Mouse (Mus musculus) embryo, embryonic 11.5 days (tissue): ENCODE data around the gene Ccdc155.
"Not testable (repeated sequence)": the region's sequence is repeated elsewhere in the genome, so short reads cannot be mapped to it uniquely, and the experiment has no call there.

ENCODE experiments used
- DNase-seq: peaks from one replicate; pipeline ENCODE4 v3.0.0-alpha.2; 2012; ENCODE audit warnings: low read depth, low spot score

The Ccdc155 gene

GRCm38 (mm10) chr7:45191161-45191560 is 13.5 kb downstream of the Ccdc155 start:
- DNase-seq: no peak

DNA sequence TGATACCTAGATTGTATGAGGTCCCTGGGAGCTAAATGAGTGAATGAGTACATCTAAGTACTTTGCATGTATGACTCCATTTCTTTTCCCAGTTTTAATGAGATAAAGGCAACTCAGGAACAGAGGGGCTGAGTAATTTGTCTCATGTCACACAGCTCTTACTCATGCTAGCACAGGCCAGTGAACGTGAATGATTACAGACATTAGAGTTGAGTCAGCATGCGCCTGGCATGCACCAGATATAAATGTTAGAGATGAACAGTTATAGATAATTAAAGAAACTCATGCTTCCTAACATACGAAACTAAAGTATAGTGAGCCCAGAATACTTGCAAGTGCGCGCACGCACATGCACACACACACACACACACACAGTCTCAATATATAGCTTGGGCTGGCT is 14.5 kb downstream of the Ccdc155 start:
- DNase-seq: no peak

- no peak for DNase-seq
Measured at GRCm38 (mm10) chr7:45189600-45189999, 15.1 kb downstream of the Ccdc155 start.

DNA sequence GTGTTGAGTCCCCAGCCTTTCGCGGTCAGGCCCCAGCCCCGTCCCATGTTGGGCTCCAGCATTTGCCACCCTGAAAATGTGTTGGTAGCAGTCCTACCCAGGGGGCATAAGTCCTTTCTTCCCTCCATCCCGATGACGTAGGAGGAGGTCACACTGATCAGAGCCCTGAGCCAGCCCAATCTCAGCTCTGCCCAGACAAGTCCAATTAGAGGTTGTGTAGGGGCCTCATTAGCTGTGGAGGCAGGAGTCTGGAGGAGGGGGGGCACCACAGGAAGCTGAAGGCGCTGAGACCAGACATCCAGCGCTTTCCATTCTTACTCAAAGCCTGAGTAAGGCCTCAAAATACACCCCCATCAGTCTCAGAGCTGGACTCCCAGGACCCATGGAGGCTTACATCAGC is 18.8 kb downstream of the Ccdc155 start:
- DNase-seq: no peak

DNA sequence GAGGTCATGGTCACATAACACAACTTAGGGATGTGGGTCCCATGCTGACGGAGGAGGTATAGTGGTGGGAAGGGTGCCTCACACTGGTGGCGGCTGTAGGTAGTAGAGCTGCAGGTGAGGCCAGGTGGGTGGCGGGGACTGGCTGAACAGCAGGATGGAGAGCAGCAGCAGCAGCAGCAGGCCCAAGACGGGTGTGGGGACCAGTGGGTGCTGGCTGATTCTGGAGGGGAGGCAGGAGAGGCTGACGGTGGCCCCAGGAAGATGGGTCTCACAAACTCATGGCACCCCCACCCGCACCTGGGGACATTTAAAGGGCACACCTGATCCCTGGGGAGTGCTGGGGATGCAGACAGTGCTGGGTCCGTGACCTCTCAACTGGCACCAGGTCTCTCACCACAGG is 21.0 kb downstream of the Ccdc155 start:
- no peak for DNase-seq

DNA sequence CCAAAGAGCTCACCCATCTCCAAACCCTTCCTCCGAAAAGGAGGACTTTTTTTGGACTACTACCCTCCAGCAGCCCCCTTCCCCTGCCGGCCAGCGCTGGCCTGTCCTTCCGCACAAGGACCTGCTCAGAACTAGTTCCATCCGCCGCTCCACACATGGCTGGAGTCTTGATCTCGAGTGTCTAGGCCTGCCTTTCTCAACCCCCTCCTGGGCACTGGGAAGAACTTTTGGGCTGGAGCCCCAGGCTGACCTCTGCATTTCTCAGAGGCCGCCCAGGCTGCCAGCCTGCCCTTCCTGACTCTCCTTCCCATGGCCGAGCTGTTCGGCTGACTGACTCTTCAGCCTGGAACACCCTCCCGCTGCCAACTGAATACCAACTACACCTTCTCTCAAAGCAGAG is 22.1 kb downstream of the Ccdc155 start:
- no peak for DNase-seq

GRCm38 (mm10) chr7:45182199-45182601 is 22.5 kb downstream of the Ccdc155 start:
- DNase-seq: peak; percentile 82

DNA sequence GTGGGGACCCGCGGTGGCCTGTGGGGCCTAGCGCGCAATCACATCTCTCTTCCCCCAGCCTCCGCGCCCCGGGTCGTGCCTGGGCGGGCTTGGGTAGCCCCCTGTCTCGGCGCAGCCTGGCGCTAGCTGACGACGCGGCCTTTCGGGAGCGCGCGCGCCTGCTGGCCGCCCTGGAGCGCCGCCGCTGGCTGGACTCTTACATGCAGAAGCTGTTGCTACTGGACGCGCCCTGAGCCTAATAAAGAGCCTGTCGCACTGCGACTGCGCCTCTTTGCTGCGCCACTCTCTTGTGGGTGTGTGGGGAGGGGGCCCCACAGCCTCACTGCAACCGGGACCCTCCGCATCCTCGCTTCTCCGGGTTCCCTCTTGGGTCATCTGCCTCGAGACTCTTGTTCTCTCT is 23.2 kb downstream of the Ccdc155 start:
- no peak for DNase-seq

GRCm38 (mm10) chr7:45180896-45181477 is 23.7 kb downstream of the Ccdc155 start, which contains the start of gene Pth2:
Pth2 (plus strand) TSS chr7:45180995.
- no peak for DNase-seq

DNA sequence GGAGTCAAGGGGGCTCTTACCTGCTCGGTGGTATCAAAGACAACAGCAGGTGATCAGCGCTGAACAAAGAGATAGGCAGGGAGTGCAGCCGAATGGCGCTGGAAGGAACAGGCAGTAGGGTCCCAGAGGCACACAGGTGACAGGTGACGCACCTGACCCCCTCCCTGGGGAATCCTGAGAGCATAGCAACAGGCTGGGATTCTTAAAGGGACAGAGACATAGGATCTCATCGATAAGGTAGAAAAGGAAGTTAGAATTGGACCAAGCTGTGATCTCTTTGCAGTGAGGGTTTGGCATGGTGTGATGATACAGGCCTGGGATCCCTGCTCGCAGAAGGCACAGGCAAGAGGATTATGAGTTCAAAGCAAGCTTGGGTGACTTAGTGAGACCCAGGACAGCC is 25.2 kb downstream of the Ccdc155 start, which contains the start of gene Gfy:
TSS of gene Gfy (minus strand) at position 101 of the 400 bp plus-strand sequence.
- DNase-seq: no peak

- DNase-seq: no peak
Measured at GRCm38 (mm10) chr7:45178550-45178949, 26.1 kb downstream of the Ccdc155 start.

- no peak for DNase-seq
Measured at GRCm38 (mm10) chr7:45176356-45176755, 28.3 kb downstream of the Ccdc155 start.

DNA sequence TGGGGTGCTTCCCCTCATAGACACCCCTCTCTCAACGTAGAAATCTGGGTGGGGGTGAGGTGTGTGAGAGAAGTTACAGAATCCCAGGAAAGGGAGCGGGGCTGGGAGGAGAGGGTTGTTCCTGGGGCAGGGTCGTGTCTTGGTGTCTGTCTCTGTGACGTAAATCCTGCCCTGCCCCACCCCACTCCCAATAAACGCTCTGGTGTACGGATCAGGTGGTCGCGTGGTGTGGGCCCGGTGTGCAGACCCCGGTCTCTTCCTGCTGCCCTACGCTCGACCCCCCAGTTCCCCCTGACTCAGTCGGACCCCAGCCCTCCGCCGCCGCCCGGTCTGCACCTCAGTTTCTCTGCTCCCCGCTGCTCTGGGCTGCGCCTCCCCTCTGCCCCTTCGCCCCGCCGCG is 28.8 kb downstream of the Ccdc155 start:
- no peak for DNase-seq

DNA sequence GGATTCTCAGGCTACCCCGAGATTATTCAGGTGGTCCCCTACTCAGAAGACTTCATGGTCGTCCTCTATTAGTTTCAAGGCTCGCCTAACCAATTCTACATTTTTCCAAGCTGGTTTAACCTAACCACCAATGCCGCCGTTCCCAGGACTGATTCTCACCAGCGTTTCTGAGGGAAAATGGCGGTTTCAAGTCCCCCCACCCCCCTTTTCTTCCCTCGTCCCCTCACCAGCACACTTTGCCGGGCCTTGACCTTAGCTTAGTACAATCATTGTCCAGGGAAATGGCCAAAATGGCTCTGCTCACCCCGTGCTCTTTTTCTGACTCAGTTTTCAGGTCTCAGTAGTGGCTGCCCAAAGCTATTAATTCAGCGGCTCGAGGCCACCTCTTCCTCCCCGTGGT is 29.3 kb downstream of the Ccdc155 start:
- DNase-seq: no peak

DNA sequence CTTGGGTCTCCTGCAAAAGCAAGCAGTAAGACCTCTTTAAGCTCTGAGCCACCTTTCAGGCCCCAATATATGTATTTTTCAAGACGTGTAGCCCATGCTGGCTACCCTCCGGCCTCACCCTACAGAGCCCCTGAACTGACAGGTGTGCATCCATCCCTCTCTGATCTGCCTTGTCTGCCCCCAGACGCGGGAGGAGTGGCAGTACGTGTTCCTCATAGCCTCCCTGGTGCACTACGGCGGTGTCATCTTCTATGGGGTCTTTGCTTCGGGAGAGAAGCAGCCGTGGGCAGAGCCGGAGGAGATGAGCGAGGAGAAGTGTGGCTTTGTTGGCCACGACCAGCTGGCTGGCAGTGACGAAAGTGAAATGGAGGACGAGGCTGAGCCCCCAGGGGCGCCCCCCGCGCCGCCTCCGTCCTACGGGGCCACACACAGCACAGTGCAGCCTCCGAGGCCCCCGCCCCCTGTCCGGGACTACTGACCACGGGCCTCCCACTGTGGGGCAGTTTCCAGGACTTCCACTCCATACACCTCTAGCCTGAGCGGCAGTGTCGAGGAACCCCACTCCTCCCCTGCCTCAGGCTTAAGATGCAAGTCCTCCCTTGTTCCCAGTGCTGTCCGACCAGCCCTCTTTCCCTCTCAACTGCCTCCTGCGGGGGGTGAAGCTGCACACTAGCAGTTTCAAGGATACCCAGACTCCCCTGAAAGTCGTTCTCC is 30.0 kb downstream of the Ccdc155 start:
- DNase-seq: no peak

GRCm38 (mm10) chr7:45173772-45174171 is 30.9 kb downstream of the Ccdc155 start:
- DNase-seq: not testable (repeated sequence)

DNA sequence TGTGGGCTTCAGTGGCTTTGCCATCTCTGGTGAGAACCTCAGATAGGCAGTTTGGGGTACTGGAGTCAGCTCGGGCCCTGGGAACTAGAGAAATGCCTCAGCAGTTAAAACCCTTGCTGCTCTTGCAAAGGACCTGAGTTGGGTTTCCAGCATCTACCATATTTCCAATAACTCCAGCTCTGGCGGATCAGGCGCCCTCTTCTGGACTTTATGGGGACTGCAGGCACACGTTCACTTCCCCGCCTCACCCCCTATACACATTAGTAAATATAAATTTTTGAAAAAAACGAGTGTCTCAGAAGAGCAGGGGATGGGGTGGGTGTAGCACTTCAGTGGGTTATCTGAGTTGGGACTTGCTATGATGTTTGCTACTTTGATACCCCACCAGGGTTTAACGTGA is 31.7 kb downstream of the Ccdc155 start:
- no peak for DNase-seq

DNA sequence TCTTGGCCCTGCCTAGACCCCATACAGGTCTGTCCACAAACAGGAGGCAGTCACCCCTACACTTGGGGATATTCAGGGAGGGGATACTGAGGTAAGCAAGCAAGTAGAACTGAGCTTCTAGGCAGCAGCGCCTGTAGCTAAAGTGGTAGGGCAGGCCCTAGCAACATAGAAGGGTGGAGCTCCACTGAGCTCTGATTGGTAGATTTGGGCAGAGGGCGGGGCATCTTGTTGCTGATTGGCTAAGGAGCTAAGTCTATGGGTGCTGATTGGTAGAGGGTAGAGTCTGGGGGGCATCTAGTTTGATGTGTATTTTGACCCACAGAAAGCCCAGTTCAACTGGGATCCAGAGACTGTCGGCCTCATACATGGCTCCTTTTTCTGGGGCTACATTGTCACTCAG is 35.2 kb downstream of the Ccdc155 start:
- no peak for DNase-seq

- DNase-seq: no peak
Measured at GRCm38 (mm10) chr7:45168656-45169055, 36.0 kb downstream of the Ccdc155 start.

DNA sequence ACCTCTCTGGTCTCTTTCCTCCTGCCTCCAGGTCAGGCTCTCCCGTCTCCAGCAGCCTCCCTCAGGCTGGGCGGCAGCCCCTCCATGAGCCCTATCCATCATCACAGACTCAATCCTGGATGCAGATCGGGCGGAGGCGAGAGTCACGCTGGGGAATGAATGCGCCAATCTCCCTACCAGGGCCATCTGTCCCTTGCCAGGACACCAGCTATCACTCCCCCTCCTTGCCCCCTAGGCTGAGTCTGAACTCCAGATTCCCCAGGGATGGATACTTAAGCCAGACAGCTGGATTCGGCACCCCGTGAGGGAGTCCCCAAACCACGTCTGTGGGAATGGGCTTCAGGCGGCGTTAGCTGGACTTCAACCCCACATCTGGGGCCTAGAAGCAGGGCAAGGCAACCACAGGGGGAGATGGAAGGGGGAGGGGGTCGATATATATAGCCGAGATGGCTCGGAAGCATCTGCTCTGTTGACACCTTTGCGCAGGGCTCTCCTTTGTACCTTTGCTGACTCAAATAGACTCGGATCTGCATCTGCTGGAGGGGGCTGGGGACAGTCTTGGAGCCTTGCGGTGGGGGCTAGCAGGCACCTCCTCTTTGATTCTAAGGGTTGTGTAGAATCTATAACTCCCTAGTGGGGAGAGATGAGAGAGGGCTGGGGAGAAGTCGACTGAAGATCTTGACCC is 36.8 kb downstream of the Ccdc155 start:
- no peak for DNase-seq

DNA sequence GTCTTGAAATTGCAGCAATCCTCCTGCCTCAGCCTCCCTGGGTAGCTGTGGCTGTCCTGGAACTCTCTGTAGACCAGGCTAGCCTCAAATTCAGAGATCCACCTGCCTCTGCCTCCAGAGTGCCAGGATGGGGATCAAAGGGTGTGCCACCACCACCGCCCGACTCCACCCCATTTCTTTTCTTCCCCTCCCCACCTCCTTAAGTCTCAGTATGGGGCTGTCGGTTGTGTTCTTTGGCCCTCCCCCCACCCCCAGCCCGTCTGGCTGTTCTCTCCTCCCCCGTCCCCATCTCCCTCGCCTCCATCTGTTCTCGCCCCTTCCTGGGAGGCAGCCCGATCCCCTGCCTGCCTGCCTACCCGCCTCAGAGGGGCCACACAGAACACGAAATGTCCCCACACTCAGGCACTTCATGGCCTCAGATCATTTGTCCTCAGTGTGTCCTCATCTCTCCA is 37.7 kb downstream of the Ccdc155 start:
- DNase-seq: no peak

DNA sequence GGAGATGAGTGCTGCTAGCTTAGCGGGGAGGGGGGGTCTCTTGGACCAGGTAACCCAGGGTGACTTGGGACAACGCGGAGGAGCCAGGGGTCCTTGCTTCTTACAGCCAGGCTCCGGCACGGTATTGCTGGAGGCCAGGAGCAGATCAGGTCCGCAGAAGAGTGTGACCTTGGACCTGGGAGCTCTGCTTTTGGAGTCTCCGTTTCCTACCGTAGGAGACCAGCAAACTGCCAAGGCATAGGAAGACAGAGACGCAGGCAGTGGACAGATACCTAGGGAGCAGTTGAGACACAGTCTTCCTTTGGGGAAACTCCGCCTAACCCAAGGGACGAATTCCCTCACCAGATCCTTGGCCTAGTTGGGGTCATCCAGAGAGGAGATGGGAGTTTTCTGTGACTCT is 39.0 kb downstream of the Ccdc155 start:
- DNase-seq: no peak

GRCm38 (mm10) chr7:45164833-45165232 is 39.9 kb downstream of the Ccdc155 start:
- no peak for DNase-seq
